Mouse (Mus musculus): ENCODE measurements at regions not wholly inside any gene's neighbourhood (a gene's known extent, or its start where the extent isn't known, plus 50 kb on each side); places are given as distances from the start of the nearest gene placed in this dataset.

- WGBS: 82% methylated on average over 15 of the region's 15 CpGs
- DNase-seq (ENCODE audit: low read depth, low spot score): no peak
Observed at GRCm38 (mm10) chr13:44398613-44399369, 330.5 kb upstream of the Jarid2 start.

GRCm38 (mm10) chr13:44399370-44399685 is 329.9 kb upstream of the Jarid2 start:
- no peak for DNase-seq (ENCODE audit: low read depth, low spot score)
- 38% methylated on average over 4 of the region's 4 CpGs for WGBS

- 87% methylated on average over 7 of the region's 7 CpGs for WGBS
Observed at GRCm38 (mm10) chr13:44399831-44400321, 329.4 kb upstream of the Jarid2 start.

GRCm38 (mm10) chr13:44404010-44404575 is 325.2 kb upstream of the Jarid2 start:
- 55% methylated on average over 8 of the region's 8 CpGs for WGBS
- DNase-seq (ENCODE audit: low read depth, low spot score): no peak

More at GRCm38 (mm10) chr13:44399831-44400321, 329.4 kb upstream of the Jarid2 start:
- DNase-seq (ENCODE audit: low read depth, low spot score): no peak

GRCm38 (mm10) chr13:44407307-44407706 is 322.0 kb upstream of the Jarid2 start:
- no peak for DNase-seq (ENCODE audit: low read depth, low spot score)
- 75% methylated on average over 2 of the region's 2 CpGs for WGBS

GRCm38 (mm10) chr13:44408619-44408959 is 320.7 kb upstream of the Jarid2 start:
- 82% methylated on average over 6 of the region's 6 CpGs for WGBS
- no peak for DNase-seq (ENCODE audit: low read depth, low spot score)

- DNase-seq (ENCODE audit: low read depth, low spot score): peak; percentile 83
- WGBS: 37% methylated on average over 14 of the region's 14 CpGs
Observed at GRCm38 (mm10) chr13:44408960-44409719, 320.1 kb upstream of the Jarid2 start.

GRCm38 (mm10) chr13:44409720-44410047 is 319.6 kb upstream of the Jarid2 start:
- WGBS: 39% methylated on average over 5 of the region's 5 CpGs
- DNase-seq (ENCODE audit: low read depth, low spot score): no peak

- DNase-seq (ENCODE audit: low read depth, low spot score): no peak
- 92% methylated on average over 2 of the region's 2 CpGs for WGBS
Observed at GRCm38 (mm10) chr13:44411781-44412496, 317.3 kb upstream of the Jarid2 start.

- WGBS: 83% methylated on average over 9 of the region's 9 CpGs
Observed at GRCm38 (mm10) chr13:44413305-44413704, 316.0 kb upstream of the Jarid2 start.

GRCm38 (mm10) chr13:44415971-44416370 is 313.3 kb upstream of the Jarid2 start:
- DNase-seq (ENCODE audit: low read depth, low spot score): no peak
- 72% methylated on average over 7 of the region's 7 CpGs for WGBS

More at GRCm38 (mm10) chr13:44413305-44413704, 316.0 kb upstream of the Jarid2 start:
- DNase-seq (ENCODE audit: low read depth, low spot score): no peak

- DNase-seq (ENCODE audit: low read depth, low spot score): no peak
- WGBS: 19% methylated on average over 8 of the region's 8 CpGs
Observed at GRCm38 (mm10) chr13:44416986-44417385, 312.3 kb upstream of the Jarid2 start.

GRCm38 (mm10) chr13:44419056-44419455 is 310.2 kb upstream of the Jarid2 start:
- WGBS: 82% methylated on average over 8 of the region's 8 CpGs
- no peak for DNase-seq (ENCODE audit: low read depth, low spot score)

- no peak for DNase-seq (ENCODE audit: low read depth, low spot score)
- 28% methylated on average over 14 of the region's 15 CpGs for WGBS
Observed at GRCm38 (mm10) chr13:44419472-44420226, 309.6 kb upstream of the Jarid2 start.

GRCm38 (mm10) chr13:44420227-44420592 is 309.1 kb upstream of the Jarid2 start:
- no peak for DNase-seq (ENCODE audit: low read depth, low spot score)
- 27% methylated on average over 6 of the region's 6 CpGs for WGBS

GRCm38 (mm10) chr13:44420941-44421340 is 308.3 kb upstream of the Jarid2 start:
- 93% methylated on average over 8 of the region's 8 CpGs for WGBS
- no peak for DNase-seq (ENCODE audit: low read depth, low spot score)

- DNase-seq (ENCODE audit: low read depth, low spot score): no peak
- 77% methylated on average over 3 of the region's 3 CpGs for WGBS
Observed at GRCm38 (mm10) chr13:44421426-44421825, 307.8 kb upstream of the Jarid2 start.

GRCm38 (mm10) chr13:44421922-44422321 is 307.4 kb upstream of the Jarid2 start:
- no peak for DNase-seq (ENCODE audit: low read depth, low spot score)
- WGBS: 96% methylated on average over 5 of the region's 5 CpGs

- DNase-seq (ENCODE audit: low read depth, low spot score): no peak
Observed at GRCm38 (mm10) chr13:44430492-44430891, 298.8 kb upstream of the Jarid2 start.

GRCm38 (mm10) chr13:44437709-44438108 is 291.6 kb upstream of the Jarid2 start:
- DNase-seq (ENCODE audit: low read depth, low spot score): no peak
- 69% methylated on average over 1 of the region's 1 CpGs for WGBS

More at GRCm38 (mm10) chr13:44430492-44430891, 298.8 kb upstream of the Jarid2 start:
- 92% methylated on average over 8 of the region's 8 CpGs for WGBS

All from large intestine, adult 2 months (tissue).